Mouse (Mus musculus): Measurements from ENCODE around the gene Ubald2. TPM values are rescaled to one million over a fixed set of nuclear protein-coding genes. Genes with fewer than 3 reads are reported as not detected.

The Ubald2 gene
- polyA plus RNA-seq, 1 experiment from 2014 or later = 67.6 TPM

DNA sequence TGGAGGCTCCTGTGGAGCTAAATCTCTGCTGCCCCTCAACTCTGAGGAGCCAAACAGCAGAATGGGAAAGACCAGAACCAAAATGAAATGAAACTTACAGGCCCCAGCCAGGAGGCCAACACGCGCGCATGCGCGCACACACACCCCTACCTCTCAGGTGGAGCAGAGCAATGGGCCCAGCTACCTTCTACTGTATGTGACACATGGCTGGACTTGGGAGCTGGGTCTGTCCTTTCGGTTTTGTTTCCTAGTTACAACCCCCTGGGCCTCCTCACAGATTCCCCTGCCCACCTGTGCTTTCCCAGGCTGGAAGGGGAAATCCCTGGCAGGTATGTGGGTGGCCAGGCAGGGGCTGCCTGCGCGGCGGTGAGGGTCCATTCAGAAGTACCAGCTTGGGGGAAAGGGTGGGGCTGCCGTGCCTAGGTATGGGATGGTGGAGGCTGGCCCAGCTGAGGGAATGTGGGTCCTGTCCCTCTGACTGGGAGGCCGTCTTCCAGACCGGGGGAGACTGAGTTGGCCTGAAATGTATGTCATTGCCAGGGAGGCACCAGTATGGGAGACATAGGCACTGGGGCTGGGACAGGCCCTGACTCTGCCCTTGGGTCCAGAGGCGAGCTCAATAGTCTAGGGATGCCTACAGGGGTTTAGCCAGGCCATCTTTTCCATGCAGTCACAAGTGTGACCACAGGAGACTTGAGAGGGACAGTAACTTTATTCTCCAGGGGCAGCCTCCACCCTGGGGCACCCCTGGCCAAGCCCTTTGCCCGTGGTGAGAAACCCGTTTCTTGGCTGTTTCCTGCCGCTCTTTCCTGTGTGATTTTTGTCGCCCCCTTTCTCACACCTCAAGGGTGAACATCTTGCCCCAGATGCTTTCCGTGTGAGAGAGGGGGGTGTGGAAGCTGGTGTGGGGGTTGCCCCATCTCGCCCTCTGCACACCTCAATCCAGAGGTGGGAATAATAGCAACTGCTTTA is 5.7 kb downstream of the Ubald2 start:
- H3K4me3 ChIP-seq (replicated peaks; ENCODE audit: low read length) = no peak overlapping the region
- H3K9ac ChIP-seq = no peak overlapping the region
- peaks cover 30% of the 10 kb centered on the region for H3K36me3 ChIP-seq (replicated peaks; ENCODE audit: control insufficient read depth, insufficient read depth)
- H3K4me1 ChIP-seq (replicated peaks; ENCODE audit: control insufficient read depth, insufficient read depth, low read length) = peaks cover 22% of the 10 kb centered on the region
- H3K4me2 ChIP-seq (replicated peaks) = no peak overlapping the region
- H3K27ac ChIP-seq = 0 out of 2 replicates have a peak overlapping the region, but pooled peaks have one; percentile 43
- ATAC-seq (ENCODE audit: low FRiP score) = no peak
- no peak for DNase-seq (ENCODE audit: low spot score)
- no peaks in the 10 kb centered on the region for H3K9me3 ChIP-seq (ENCODE audit: control insufficient read depth, low read length)
- 91% methylated on average over 19 of the region's 19 CpGs for WGBS
- H3K27me3 ChIP-seq (ENCODE audit: control insufficient read depth, insufficient read depth, low read length) = no peaks in the 10 kb centered on the region

DNA sequence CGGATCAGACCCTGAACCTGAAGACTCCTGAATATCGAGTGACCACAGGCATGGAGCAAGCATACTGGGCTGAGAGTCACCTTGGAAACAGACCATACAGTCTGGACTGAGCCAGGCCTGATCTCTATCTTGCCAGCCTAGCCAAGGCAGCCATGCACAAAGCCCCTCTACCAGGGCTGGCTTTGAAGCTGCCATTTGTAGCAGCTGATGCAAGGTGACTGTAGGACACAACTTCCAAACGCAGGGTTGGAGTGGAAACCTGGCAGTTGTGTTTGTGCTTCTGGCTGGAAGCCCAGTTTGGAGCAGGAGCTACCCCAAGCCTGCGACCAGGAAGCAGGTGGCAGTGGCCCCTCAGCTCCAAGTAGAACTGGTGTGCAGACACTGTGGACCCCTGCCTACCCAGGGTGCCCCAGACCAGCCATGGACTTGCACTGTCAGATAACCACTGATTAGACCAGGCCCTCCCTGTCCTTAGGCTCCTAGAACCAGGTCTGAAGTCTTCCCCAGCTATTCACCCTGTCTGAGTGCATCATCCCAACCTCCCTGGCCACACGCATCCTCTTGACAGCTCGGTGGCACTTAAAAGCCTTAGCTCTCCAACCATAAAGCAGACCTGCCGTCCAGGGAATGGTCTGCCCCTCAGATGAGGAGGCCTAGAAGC is 6.6 kb downstream of the Ubald2 start:
- peaks cover 30% of the 10 kb centered on the region for H3K36me3 ChIP-seq (replicated peaks; ENCODE audit: control insufficient read depth, insufficient read depth)
- DNase-seq (ENCODE audit: low spot score) (no peak), ATAC-seq (ENCODE audit: low FRiP score) (no peak; the same call in 1 of the 2 replicates)
- 77% methylated on average over 7 of the region's 7 CpGs for WGBS
- no peaks in the 10 kb centered on the region for H3K9me3 ChIP-seq (ENCODE audit: control insufficient read depth, low read length)
- peak overlapping the region; percentile 43; the same call in 1 of the 2 replicates for H3K27ac ChIP-seq
- no peak overlapping the region for H3K9ac ChIP-seq
- H3K4me2 ChIP-seq (replicated peaks) = no peak overlapping the region
- no peaks in the 10 kb centered on the region for H3K27me3 ChIP-seq (ENCODE audit: control insufficient read depth, insufficient read depth, low read length)
- peaks cover 17% of the 10 kb centered on the region for H3K4me1 ChIP-seq (replicated peaks; ENCODE audit: control insufficient read depth, insufficient read depth, low read length)
- no peak overlapping the region for H3K4me3 ChIP-seq (replicated peaks; ENCODE audit: low read length)

DNA sequence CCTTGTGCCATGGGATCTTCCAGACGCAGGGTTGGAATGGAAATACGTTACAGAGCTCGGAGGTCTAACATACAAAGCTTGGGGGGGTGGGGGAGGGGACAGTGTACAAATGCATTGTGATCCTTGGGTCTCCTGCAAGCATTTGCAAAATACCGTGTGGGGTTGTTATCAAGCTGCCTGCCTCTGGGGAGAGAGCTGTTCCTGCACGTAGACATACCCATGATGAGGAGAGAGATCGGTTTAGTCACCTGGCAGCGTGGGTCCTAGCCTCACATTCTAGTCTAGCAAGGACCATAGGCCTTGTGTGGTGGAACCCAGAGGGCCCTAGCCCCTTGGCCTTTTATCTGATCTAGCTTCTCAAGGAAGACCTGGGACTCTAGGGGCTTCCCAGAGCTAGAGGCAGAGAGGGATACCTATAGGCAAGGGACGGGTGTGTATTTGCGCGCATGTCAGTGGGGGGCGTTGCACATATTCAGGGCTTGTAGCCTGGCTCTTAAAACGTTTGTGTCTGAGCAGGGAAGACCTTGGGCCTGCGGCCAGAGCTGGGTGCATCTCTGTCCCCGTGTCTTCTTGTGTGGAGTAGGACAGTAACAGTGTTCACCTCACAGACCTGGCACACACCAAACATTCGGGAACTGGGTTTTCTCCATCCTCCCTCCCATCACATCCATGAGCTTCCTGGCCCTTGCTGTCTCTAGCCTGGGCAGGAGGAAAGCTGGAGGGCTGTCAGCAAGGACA is 8.4 kb downstream of the Ubald2 start:
- DNase-seq (ENCODE audit: low spot score) (no peak), ATAC-seq (ENCODE audit: low FRiP score) (no peak)
- peaks cover 15% of the 10 kb centered on the region for H3K36me3 ChIP-seq (replicated peaks; ENCODE audit: control insufficient read depth, insufficient read depth)
- peaks cover 11% of the 10 kb centered on the region; the same call in 1 of the 2 replicates for H3K27me3 ChIP-seq (ENCODE audit: control insufficient read depth, insufficient read depth, low read length)
- H3K27ac ChIP-seq = no peak overlapping the region
- H3K4me2 ChIP-seq (replicated peaks) = no peak overlapping the region
- no peak overlapping the region for H3K4me3 ChIP-seq (replicated peaks; ENCODE audit: low read length)
- 79% methylated on average over 15 of the region's 15 CpGs for WGBS
- no peaks in the 10 kb centered on the region; the same call in 1 of the 2 replicates for H3K4me1 ChIP-seq (replicated peaks; ENCODE audit: control insufficient read depth, insufficient read depth, low read length)
- H3K9me3 ChIP-seq (ENCODE audit: control insufficient read depth, low read length) = no peaks in the 10 kb centered on the region
- H3K9ac ChIP-seq = no peak overlapping the region

DNA sequence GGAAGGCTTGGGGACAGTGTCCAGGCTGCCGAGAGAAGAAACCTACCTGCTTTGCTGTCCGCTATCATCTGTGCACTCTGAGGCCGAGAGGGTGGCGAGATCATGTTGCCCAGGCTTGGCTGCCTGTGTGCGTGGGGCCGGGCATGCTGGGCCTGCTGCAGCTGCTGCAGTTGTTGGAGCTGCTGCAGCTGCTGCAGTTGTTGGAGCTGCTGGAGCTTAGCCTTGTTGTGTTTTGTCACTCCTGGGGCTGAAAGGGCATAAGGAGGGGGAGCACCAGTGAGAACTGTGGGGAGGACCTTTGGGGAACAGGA is 8.9 kb downstream of the Ubald2 start:
- no peak overlapping the region for H3K27ac ChIP-seq
- H3K9ac ChIP-seq = no peak overlapping the region
- no peak for ATAC-seq (ENCODE audit: low FRiP score)
- H3K36me3 ChIP-seq (replicated peaks; ENCODE audit: control insufficient read depth, insufficient read depth) = peaks cover 10% of the 10 kb centered on the region; the same call in 1 of the 2 replicates
- no peak overlapping the region for H3K4me2 ChIP-seq (replicated peaks)
- H3K9me3 ChIP-seq (ENCODE audit: control insufficient read depth, low read length) = no peaks in the 10 kb centered on the region
- peaks cover 15% of the 10 kb centered on the region; the same call in 1 of the 2 replicates for H3K27me3 ChIP-seq (ENCODE audit: control insufficient read depth, insufficient read depth, low read length)
- WGBS = 84% methylated on average over 6 of the region's 6 CpGs
- H3K4me1 ChIP-seq (replicated peaks; ENCODE audit: control insufficient read depth, insufficient read depth, low read length) = no peaks in the 10 kb centered on the region; the same call in 1 of the 2 replicates
- H3K4me3 ChIP-seq (replicated peaks; ENCODE audit: low read length) = no peak overlapping the region
- DNase-seq (ENCODE audit: low spot score) = no peak

DNA sequence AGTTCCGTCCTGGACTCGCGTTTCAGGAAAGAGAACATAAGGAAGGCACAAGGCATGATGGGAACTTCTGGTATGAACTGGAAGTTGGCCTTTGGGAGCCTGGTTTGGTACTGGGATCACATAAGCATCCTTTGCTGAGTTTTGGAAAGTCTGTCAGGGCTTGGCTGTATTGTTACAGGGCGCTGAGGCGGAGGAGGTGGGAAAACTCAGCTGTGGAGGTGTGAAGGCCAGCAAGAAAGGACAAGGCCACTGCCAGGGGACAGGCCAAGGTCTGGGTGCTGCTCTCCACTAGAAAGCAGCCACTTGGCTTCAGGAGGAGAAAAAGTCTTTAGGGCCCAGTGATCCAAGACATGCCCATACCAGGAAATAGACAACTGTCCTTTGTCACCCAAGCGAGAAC is 9.4 kb downstream of the Ubald2 start:
- ATAC-seq (ENCODE audit: low FRiP score) (no peak), DNase-seq (ENCODE audit: low spot score) (no peak)
- no peaks in the 10 kb centered on the region; the same call in 1 of the 2 replicates for H3K4me1 ChIP-seq (replicated peaks; ENCODE audit: control insufficient read depth, insufficient read depth, low read length)
- H3K27me3 ChIP-seq (ENCODE audit: control insufficient read depth, insufficient read depth, low read length) = peaks cover 15% of the 10 kb centered on the region; the same call in 1 of the 2 replicates
- no peak overlapping the region for H3K27ac ChIP-seq
- H3K4me2 ChIP-seq (replicated peaks) = no peak overlapping the region
- no peak overlapping the region for H3K4me3 ChIP-seq (replicated peaks; ENCODE audit: low read length)
- 89% methylated on average over 6 of the region's 6 CpGs for WGBS
- peaks cover 10% of the 10 kb centered on the region; the same call in 1 of the 2 replicates for H3K36me3 ChIP-seq (replicated peaks; ENCODE audit: control insufficient read depth, insufficient read depth)
- no peaks in the 10 kb centered on the region for H3K9me3 ChIP-seq (ENCODE audit: control insufficient read depth, low read length)
- no peak overlapping the region for H3K9ac ChIP-seq

DNA sequence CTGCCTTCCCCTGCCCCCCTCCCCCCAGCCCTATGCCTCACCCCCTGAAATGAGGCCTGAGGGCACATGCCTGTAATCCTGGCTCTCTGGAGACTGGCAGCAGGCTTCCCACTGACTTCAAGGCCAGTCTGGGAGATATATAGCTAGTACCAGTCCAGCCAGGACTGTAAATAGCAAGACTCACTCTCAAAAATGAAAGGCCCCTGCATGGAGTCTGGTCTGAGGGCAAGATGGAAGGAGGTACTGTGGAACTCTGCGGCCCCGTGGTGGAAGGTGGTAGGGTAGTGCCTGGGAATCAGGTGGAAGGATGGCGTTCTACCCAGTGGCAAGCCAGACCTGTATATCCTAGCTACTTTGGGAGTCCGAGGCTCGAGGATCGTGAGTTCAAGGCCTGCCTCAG is 10.0 kb downstream of the Ubald2 start:
- Histone ChIP-seq H3K9me3 (ENCODE audit: control insufficient read depth, low read length) (no peaks in the 10 kb centered on the region), H3K9ac (no peak overlapping the region), H3K36me3 (replicated peaks; ENCODE audit: control insufficient read depth, insufficient read depth) (peaks cover 9% of the 10 kb centered on the region; the same call in 1 of the 2 replicates), H3K4me1 (replicated peaks; ENCODE audit: control insufficient read depth, insufficient read depth, low read length) (no peaks in the 10 kb centered on the region; the same call in 1 of the 2 replicates), H3K4me2 (replicated peaks) (no peak overlapping the region), H3K4me3 (replicated peaks; ENCODE audit: low read length) (no peak overlapping the region), H3K27ac (no peak overlapping the region), H3K27me3 (ENCODE audit: control insufficient read depth, insufficient read depth, low read length) (peaks cover 15% of the 10 kb centered on the region; the same call in 1 of the 2 replicates)
- 88% methylated on average over 6 of the region's 6 CpGs for WGBS
- no peak for DNase-seq (ENCODE audit: low spot score)
- no peak for ATAC-seq (ENCODE audit: low FRiP score)

DNA sequence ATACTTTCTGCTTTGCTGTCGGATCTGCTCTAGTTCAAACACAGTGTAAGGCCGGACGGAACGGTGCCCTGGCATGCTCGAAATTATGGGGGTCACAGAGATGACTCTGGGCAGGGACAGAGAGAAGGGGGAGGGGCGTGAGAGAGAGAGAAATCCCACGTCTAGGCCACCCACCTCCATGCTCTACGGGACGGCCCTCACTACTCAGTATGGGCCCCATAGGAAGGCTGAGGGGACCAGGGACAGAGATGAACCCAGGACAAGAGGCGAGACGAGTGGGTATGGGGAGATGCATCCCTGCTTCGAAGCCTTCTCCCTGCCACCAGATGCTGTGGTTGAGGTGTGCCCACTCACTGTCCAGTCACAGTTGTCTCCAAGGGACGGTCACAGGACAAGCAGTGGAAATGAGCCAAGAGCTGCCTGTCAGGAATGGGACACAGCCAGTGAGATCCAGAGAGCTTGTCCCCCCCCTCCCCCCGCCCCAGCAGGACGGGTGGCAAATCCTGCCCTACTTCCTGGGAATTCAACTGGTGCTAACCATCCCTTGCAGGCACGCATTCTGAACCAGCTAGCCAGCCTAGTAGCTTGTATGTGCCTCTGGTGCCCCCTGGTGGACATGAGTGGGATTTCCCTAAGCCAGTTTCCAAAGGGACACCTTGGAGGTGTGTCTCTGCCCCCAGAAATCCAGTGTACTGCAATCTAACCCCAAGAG is 11.9 kb downstream of the Ubald2 start:
- Histone ChIP-seq H3K9ac (no peak overlapping the region), H3K4me1 (replicated peaks; ENCODE audit: control insufficient read depth, insufficient read depth, low read length) (no peaks in the 10 kb centered on the region; the same call in 1 of the 2 replicates), H3K36me3 (replicated peaks; ENCODE audit: control insufficient read depth, insufficient read depth) (no peaks in the 10 kb centered on the region), H3K27me3 (ENCODE audit: control insufficient read depth, insufficient read depth, low read length) (peaks cover 15% of the 10 kb centered on the region; the same call in 1 of the 2 replicates), H3K4me2 (replicated peaks) (0 out of 2 replicates have a peak overlapping the region, but pooled peaks have one; percentile 6), H3K9me3 (ENCODE audit: control insufficient read depth, low read length) (no peaks in the 10 kb centered on the region; the same call in 1 of the 2 replicates), H3K4me3 (replicated peaks; ENCODE audit: low read length) (no peak overlapping the region), H3K27ac (no peak overlapping the region)
- 34% methylated on average over 16 of the region's 16 CpGs for WGBS
- DNase-seq (ENCODE audit: low spot score) (peak; percentile 95), ATAC-seq (ENCODE audit: low FRiP score) (peak; percentile 74)

DNA sequence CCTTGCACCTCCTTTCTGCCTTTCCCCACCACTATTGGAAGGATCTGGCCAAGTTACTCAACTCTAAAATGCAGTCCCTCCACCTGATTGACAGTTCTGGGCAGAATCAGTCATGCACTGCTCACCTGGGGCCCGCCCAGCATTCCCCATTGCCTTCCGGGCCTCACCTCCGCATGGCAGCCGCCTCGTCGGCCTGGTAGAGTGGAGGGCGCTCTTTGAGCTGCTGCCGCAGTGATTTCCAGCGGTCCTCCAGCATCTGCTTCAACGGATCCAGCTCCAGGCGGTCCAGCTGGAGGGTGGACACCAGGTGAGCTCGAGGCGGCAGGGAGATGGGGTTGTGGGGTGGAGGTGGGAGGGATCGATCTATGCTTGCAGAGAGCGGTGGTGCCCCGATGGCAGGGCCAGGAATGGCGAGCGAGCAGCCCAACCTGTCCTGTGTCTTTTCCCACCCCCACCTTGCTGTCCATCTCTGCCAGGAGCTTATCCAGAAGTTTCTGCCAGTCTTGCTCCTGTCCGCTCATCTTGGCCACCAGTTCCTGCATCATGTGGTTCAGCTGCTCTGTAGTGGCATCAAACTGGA is 12.5 kb downstream of the Ubald2 start:
- 14% methylated on average over 19 of the region's 19 CpGs for WGBS
- Histone ChIP-seq H3K27ac (no peak overlapping the region), H3K36me3 (replicated peaks; ENCODE audit: control insufficient read depth, insufficient read depth) (no peaks in the 10 kb centered on the region), H3K4me2 (replicated peaks) (peak overlapping the region; percentile 6; the same call in 1 of the 2 replicates), H3K9me3 (ENCODE audit: control insufficient read depth, low read length) (no peaks in the 10 kb centered on the region; the same call in 1 of the 2 replicates), H3K9ac (no peak overlapping the region), H3K4me1 (replicated peaks; ENCODE audit: control insufficient read depth, insufficient read depth, low read length) (no peaks in the 10 kb centered on the region; the same call in 1 of the 2 replicates), H3K4me3 (replicated peaks; ENCODE audit: low read length) (no peak overlapping the region), H3K27me3 (ENCODE audit: control insufficient read depth, insufficient read depth, low read length) (peaks cover 15% of the 10 kb centered on the region; the same call in 1 of the 2 replicates)
- DNase-seq (ENCODE audit: low spot score) (no peak), ATAC-seq (ENCODE audit: low FRiP score) (no peak)
